Mouse (Mus musculus): Measurements from ENCODE around the gene Espl1.
A peak's percentile ranks its signal among the peaks of the same experiment; 100 is the strongest.

The Espl1 gene

DNA sequence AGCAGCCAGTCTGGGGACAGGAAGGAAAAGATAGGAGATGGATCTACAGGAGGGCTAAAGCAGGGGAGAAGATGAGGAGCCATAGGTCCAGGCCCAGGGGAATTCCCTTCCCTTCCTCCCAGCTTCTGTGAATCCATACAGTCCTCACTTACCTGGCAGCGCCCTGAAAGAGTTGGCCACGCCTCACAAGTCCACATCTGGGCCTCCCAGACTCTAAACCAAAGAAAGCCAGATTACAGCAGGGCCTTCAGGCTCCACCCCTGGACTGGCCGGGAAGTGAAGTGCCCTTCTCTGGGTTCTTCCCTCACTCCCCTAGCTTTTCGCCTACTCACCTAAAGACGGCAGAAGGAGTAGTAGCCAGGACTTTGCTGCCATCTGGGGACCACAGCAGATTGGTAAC is 43.5 kb downstream of the Espl1 start:
- DNase-seq: no peak

DNA sequence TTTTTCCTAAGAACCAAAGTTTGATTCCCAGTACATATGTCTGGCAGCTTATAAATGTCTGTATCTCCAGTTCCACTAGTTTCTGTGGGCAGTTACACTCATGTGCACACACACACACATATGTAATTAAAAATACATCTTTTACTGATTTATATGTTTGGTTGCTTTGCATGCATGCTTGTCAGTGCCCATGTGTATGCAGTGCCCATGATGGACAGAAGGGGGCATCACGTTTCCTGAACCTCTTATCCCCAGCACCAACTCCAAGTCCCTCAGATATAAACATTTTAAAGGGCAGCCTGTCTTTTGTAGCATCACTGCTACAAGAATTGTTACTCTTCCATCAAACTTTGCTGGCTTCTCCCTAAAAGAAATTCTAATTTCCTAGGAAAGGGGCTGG is 45.5 kb downstream of the Espl1 start:
- peak; percentile 78 for DNase-seq

DNA sequence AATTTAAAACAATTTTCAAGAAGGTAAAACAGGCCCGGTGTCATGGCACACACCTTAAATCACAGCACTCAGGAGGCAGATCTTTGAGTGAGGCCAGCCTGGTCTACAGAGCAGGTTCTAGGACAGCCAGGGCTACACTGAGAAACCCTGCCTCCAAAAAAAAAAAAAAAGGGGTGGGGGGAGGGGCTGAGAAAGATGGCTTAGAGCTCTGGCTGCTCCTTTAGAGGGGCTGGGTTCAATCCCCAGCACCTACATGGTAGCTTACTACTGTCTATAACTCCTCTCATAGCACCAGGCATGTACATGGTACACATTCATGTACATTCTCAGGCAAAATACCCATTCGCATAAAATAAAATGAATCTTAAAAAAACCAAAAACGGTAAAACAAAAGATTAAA is 48.4 kb downstream of the Espl1 start:
- DNase-seq: no peak

DNA sequence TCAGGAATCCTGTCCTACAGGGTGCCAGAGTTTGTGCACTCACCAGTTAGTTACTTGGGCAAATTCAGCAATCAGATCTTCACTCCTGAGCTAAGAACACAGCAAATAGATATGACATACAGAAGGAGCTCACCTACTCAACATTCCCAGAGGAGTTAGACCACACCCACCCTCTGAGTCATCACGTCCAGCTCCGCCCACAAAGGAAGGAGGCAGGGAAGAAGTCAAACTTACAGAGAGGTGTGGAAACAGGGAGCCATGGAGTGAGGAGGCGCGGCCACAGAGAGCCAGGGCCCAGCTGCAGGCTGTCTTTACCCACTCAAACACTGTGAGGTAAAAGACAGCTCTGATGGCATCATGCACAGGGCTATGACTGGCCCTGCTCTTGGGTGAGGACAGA is 50.4 kb downstream of the Espl1 start:
- peak; percentile 37 for DNase-seq

DNA sequence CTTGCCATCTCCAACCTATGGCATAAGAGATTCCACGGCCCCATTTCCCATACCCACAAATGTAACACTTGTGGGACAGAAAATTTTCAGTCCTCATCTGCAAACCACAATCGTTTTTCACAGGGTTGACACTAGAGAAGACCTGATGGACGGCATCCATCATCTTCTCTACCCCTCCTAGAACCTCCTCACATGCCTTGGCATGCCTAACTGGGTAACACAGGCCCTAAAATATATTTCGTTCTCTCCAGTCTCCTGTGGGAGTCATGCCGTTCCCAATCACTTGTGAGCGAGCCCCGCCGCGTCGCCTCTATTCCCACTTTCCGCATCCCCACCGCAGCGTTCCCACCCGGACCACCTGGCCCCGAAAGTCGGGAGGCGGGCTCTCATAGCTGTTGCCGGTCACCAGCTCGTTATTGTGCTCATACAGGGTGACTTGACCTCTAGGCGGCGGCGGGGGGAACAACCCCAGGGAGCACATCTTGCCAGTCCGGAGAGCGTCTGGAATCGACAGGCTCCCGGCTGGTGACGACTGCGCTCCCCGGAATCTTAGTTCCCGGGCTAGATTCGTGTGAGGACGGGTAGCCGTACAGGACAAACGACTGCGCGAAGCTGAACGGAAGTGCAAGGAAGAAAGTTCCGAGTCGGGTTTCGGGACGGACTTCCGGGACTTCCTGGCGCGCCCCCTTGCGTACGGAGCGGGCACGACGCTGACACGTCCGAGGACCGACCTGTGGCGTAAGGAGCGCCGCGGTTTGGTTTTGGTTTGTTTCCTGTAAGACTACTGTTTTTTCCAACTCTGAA is 54.3 kb downstream of the Espl1 start, which contains the start of gene Aaas:
Gene Aaas, minus strand, starts transcription at position 634 of the 804 bp plus-strand sequence.
- peak; percentile 97 for DNase-seq

DNA sequence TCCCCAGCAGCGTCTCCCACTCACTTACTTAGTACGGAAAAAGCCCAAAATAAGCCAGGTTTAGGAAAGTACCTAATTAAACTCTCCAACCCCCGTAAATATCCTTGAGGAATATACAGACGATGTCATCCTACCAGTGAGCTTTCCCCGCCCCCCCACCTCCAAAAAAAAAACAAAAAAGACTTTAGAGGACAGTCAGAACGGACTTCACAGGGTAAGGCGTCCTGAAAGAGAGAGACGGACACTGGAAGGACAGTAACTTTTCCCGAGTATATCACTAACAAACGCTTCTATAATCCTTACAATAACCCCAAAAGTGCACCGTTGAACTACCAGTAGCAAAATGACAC is 54.9 kb downstream of the Espl1 start:
- no peak for DNase-seq

DNA sequence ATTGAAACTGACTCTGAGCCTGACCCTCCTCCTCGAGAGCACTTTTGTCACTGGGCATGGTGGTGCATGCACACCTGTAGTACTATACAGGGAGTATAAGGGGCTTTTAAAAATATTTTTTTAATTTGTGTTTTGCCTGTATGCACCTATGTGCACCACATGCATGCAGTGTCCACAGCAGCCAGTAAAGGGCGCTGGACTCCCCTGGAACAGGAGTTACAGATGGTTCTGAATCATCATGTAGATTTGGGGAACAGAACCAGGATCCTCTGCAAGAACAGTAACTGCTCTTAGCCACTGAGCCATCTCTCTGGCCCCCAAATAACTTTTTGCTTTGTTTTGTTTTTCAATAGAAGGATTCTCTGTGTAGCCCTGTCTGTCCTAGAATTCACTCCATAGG is 56.1 kb downstream of the Espl1 start:
- DNase-seq: peak; percentile 22

DNA sequence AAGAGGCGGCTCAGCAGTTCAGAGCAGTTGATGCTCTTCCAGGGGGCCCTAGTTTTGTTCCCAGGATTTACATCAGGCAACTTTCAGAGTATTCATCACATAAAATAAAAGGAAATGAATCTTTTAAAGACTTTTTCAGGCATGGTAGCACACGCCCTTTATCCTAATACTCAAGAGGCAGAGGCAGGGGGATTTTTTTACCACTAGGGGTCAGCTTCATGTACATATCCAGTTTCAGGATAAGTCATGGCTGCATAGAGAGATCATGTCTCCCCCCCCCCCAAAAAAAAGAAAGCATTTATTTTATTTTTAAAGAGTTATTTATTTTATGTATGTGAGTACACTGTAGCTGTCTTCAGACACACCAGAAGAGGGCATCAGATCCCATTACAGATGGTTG is 57.9 kb downstream of the Espl1 start:
- DNase-seq: no peak

DNA sequence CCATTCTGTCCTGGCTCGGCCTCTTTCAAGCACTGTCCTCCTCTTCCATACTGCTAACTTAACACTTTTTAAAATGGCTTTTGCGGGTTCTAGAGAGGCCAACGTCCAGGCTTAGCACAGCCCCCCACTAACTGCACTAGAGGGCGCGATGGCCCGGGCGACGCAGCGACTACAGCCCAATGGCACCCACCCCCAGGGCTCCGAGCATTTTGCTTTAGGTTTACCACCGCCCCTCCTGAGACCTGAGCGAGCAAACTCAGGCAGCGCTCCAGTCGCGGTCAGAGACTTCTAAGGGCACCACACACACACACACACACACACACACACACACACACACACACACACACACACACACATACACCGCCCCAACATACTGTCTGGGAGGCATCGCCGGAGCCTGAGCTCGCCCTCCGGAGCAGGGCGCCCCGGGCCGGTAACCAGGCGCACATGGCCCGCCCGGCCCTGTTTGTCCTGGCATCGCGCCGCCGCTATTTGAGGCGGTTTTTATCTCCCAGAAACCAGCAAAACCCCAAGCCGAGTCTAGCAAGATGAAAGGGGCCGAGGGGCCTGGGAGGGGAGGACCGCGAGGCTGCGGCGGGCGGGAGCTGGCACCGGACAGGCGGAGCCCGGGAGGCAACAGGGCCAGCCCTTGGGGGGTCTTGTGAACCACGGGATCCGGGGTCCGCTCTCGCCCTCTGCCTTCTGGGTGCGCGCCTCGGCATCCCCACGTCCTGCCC is 59.2 kb downstream of the Espl1 start:
- peak; percentile 74 for DNase-seq

DNA sequence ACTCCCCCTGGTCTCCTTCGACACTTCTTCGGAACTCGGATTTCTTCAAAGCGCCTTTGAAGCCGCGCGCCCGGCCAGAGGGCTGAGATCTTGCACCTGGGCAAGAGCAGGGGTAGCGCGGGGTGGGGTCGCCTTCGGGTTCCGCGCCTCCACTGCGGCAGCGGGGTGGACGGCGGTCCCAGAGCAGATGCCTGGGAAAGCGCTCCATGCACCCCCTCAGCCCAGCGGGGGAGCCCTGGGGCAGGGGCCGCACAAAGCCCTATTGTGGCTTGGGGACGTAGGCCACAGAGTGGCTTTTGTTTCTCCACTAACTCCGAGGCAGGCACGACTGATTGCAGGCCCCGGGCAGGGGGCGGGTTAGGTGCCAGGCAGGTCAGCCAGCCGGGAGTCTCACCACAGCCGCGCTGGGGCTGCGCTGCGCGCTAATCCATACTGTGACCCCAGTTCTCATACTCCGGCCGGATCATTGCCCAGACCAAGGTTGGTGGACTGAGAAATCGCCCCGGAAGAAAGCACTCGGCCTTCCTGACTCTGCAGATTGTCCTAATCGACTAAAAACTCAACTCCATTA is 59.9 kb downstream of the Espl1 start:
- peak; percentile 21 for DNase-seq

DNA sequence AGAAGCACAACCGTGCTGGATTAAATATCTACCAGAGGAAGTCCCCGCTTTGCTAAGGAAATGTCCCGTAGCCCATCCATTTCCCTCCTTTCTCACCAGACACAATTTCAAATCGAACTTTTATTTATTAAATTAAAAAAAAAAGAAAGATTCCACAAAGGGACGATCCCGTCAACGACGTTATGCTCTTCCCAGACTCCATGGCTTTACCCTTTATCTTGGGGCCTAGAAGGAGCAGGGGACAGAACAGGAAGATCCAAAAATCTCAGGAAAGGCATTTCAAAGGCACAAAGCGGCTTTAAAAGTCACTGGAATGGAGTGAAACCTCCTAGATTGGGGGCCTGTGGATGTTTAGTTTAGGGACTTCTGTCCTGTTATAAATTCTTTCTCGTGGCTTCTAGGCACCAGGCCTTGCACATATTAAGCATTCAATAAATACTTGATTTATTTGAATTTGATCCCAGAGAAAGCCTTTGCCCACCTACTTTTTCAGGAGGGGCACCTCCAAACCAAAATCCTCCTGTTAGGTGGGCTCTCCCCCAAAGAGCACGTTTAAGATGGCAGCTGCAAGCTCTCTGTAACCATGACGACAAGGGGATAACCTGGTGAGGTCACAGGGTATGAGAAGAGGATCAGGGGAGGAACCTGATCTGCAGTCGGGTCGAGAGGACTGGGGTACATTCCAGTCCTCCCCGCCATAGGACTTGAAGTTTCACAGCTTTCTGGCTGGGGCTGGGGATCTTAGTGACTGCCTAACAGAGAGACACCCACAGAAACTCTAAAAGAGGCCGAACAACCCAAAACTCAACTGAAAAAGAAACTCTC is 60.6 kb downstream of the Espl1 start:
- no peak for DNase-seq

DNA sequence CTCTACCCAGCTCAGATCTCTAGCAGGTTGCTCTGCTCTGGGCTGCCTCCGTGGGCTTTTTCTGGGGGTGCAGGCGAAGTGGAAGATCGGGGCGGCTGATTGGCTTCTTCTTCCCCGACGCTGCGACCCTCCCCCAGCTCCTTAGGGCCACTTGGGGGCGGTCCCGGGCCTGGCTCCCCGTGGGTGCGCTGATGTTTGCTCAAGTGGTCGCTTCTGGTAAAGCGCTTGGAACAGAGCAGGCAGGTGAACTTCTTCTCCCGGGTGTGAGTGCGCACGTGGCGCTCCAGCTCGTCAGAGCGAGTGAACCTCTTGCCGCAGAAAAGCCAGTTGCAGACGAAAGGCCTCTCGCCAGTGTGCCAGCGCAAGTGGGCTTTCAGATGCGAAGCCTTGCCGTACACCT is 62.1 kb downstream of the Espl1 start:
- DNase-seq: no peak

DNA sequence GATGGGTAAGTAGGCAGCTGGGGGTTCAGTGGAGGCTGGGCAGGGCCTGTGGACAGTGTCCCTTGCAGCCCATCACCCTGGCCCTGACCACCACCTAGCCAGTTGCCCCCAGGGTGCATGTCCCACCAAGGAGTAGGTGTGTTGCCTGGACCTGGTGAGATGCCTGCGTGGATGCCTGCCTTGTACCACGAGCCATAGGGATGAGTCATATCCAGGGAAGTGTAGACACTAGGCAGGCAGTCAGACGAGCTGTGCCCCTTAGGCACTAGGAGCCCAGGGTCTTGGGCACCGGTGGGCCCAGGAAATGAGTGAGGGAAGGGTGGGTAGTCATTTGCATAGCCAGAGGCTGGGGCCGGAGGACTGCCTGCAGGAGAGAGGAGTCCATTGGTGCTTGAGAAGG is 62.8 kb downstream of the Espl1 start:
- DNase-seq: no peak

DNA sequence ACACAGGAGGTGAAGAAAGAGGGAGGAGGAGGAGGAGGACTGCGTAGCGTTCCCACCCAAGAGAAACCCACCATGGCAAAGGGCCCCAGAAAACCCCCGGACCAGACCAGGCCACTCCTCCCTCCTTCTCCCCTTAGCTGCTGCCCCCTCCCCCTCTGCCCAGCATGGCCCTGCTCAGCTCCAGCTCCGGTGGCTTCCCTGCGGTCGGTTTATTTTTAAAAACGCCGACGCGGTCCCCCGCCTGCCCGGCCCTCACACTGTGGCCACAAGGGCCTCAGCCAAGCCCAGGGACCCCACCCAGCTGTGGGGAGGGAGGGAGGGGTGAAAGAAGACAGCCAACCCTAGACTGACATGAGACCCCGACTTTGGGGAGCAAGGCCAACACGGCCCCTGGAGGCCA is 66.6 kb downstream of the Espl1 start:
- peak; percentile 48 for DNase-seq

DNA sequence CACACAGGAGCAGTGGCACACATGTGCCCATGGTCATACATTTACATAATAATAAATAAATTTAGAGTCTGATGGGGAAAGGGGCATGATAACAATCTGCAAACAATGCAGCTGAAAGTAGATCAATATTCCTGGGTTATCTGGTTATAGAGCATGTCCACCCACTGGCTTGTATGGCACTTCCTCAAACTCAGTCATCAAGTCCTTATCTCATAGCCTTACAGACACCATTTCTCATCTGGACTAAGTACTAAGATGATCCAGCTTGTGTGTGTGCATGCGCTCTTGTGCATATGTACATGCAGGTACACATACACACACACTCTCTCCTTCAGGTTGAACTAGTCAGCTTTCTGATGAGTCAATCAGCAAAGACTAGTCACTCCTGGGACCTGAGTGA is 68.6 kb downstream of the Espl1 start:
- DNase-seq: no peak

DNA sequence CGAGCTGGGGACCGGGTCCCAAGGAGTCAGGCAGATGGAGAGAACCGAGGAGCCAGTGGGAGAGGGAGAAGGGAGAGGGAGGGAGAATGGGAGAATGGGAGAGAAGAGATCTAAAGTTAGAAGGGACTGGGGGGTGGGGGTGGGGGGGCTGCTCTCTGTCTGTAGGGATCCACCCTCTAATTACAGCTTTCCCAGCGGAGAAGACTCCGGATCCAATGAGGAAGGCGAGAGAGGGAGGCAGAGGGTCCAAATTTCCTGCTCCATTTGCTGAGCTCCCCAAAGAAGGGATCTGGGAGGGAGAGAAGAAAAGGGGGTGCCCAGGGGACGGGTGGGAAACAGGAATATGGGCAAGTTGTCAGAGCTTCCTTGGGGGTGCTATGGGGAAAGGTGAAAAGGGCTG is 70.2 kb downstream of the Espl1 start:
- DNase-seq: no peak

DNA sequence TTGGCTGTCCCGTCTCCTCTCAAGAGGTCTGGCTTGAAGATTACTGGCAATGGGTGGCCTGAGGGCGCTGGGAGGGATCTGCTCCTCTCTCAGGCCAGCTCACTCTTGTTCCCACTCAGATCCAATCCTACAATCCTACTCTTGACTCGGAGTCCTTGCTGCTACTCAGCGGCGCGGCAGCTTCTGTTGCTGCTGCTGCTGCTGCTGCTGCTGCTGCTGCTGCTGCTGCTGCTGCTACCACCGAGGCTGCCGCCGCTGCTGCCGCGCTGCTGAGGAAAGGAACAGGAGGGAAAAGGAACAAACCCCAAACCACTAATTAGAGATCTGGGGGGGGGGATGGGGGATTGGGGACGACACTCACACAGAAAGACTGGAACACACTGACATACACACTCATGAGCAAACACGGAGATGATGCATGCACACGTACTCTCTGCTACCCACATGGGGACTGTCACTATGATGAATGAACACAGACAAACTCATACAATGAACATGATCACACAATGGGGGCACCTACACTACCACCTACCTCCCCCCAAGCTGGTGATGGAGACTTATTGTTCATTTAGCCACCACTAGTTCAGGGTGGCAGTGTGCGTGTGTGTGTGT is 70.8 kb downstream of the Espl1 start, which contains the start of gene Sp7:
Gene Sp7, minus strand, starts transcription at position 450 of the 612 bp plus-strand sequence.
- no peak for DNase-seq

DNA sequence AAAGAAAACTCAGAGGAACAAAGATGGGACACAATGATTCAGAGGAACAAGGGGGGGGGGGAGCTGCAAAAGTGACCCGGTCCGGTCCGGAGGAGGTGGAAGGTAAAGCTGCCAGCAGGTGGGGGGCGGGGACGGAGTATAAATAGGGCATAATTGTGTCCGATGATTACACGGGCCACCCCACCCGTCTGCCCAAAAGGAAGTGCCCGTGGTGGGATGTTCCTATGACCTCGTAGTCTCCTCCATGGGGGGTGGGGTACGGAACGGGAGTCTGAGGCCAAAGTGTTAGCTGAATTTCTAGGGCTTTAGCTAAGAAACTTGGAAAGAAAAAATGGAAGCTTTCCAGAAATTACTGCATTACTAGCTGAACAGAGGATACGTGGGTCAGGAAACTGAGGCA is 73.9 kb downstream of the Espl1 start:
- DNase-seq: peak; percentile 20

DNA sequence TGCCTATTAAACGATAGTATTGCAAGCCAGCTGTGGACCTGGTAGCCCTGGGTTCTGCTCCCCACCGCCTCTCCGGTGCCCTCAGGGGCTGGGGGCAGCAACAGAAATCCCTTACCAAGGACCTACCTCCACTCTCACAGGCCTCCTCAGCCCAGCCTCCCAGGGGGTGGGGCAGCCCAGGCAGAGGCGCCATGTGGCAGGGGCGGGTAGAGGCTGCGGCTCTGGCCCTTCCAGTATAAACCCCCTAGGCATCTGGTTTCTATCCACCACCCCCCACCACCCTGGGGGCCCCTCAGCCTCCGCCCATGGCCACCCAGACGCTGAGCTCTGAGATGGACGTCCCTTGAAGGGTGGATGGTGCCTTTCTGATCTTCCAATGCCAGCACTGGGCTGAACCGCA is 74.7 kb downstream of the Espl1 start:
- no peak for DNase-seq
